Mouse (Mus musculus) forebrain, embryonic 11.5 days (tissue): ENCODE measurements around the gene Wdr86. TPM values are rescaled to one million over a fixed set of nuclear protein-coding genes. Genes with fewer than 3 reads are reported as not detected.

ENCODE experiments used
- ATAC-seq: fragments of 200-750 bp; cut with Nextera tagmentation; replicated peaks from 2 replicates; pipeline ENCODE4 v1.8.0; 2017; ENCODE audit warnings: moderate TSS enrichment; ENCODE audit not compliant: low FRiP score
- DNase-seq: peaks from one replicate; pipeline ENCODE4 v3.0.0-alpha.2; 2017; ENCODE audit warnings: low spot score
- H3K27ac ChIP-seq: fragments of 300-500 bp; sonication (generic); 2 replicates; pipeline ENCODE4 v1.5.1; 2014; ENCODE audit warnings: low read depth, low read length
- H3K27me3 ChIP-seq: fragments of 300-500 bp; sonication (generic); 2 replicates; pipeline ENCODE4 v1.6.1; 2014; ENCODE audit warnings: mild to moderate bottlenecking, low read length, mixed read lengths; ENCODE audit not compliant: control insufficient read depth, insufficient read depth
- H3K36me3 ChIP-seq: fragments of 300-500 bp; sonication (generic); 2 replicates; pipeline ENCODE4 v1.6.1; 2014; ENCODE audit warnings: mild to moderate bottlenecking, low read length, moderate library complexity, mixed read lengths; ENCODE audit not compliant: control insufficient read depth, insufficient read depth
- H3K4me1 ChIP-seq: fragments of 300-500 bp; sonication (generic); replicated peaks from 2 replicates; pipeline ENCODE4 v1.6.1; 2014; ENCODE audit warnings: low read length, mixed read lengths; ENCODE audit not compliant: control insufficient read depth, insufficient read depth
- H3K4me2 ChIP-seq: fragments of 300-500 bp; sonication (generic); 2 replicates; pipeline ENCODE4 v1.6.1; 2014; ENCODE audit warnings: low read depth, mild to moderate bottlenecking, low read length, moderate library complexity, mixed read lengths; ENCODE audit not compliant: severe bottlenecking
- H3K4me3 ChIP-seq: fragments of 300-500 bp; sonication (generic); 2 replicates; pipeline ENCODE4 v1.5.1; 2014; ENCODE audit warnings: low read depth, low read length
- H3K9ac ChIP-seq: fragments of 300-500 bp; sonication (generic); 2 replicates; pipeline ENCODE4 v1.6.1; 2014; ENCODE audit warnings: low read length
- H3K9me3 ChIP-seq: fragments of 300-500 bp; sonication (generic); 2 replicates; pipeline ENCODE4 v1.6.1; 2016; ENCODE audit warnings: low read length, mixed read lengths; ENCODE audit not compliant: control insufficient read depth
- WGBS: fragments of 180-500 bp; shearing (Covaris S2); extraction: QIAGEN DNeasy Blood & Tissue Kit; methylation state at CpG from one replicate; pipeline ENCODE4 v1.1.7; 2014; 5-methylcytosine and 5-hydroxymethylcytosine counted together
- polyA plus RNA-seq: library from polyadenylated mRNA; unstranded; fragments of >200 nt; fragmentation: Nextera tagmentation; extraction: Ambion mirVana; gene quantifications from 2 replicates; pipeline ENCODE4 v1.2.1, GENCODE M21; 2014

The Wdr86 gene
- polyA plus RNA-seq, 1 experiment from 2014 or later: 13.6 TPM

GRCm38 (mm10) chr5:24725897-24726296 is 4.6 kb downstream of the Wdr86 start:
- H3K9ac ChIP-seq: no peak overlapping the region
- no peak overlapping the region for H3K27ac ChIP-seq
- no peaks in the 10 kb centered on the region for H3K9me3 ChIP-seq
- no peak overlapping the region for H3K4me2 ChIP-seq
- peaks cover 12% of the 10 kb centered on the region for H3K4me1 ChIP-seq
- H3K4me3 ChIP-seq: no peak overlapping the region
- WGBS: 74% methylated on average over 6 of the region's 6 CpGs
- DNase-seq: no peak
- ATAC-seq: no peak
- H3K36me3 ChIP-seq: no peaks in the 10 kb centered on the region
- H3K27me3 ChIP-seq: peaks cover 16% of the 10 kb centered on the region

DNA sequence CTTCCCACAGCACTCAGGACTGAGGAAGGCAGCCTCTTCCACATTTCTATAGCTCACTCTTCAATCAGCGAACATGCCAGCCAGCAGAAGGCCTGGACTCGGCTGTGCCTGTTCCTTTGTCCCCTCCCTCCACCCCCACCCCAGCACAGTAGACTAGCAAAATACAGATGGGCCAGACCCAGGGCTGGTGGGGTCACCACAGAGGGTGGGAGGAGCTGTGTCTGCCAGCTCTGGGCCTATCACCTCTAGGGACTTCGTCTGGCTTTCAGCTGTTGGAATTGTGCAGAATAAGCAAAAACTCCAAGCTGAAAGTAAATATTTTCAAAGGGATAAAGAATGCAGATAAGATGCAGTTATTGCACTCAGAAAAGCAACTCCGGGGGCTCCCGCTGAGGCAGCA is 5.7 kb downstream of the Wdr86 start:
- no peak for DNase-seq

GRCm38 (mm10) chr5:24724270-24724634 is 6.3 kb downstream of the Wdr86 start:
- Histone ChIP-seq H3K27me3 (peaks cover 1% of the 10 kb centered on the region; the same call in 1 of the 2 replicates), H3K4me1 (0 out of 2 replicates have a peak, but pooled peaks cover 2% of the 10 kb centered on the region), H3K27ac (no peak overlapping the region), H3K4me3 (no peak overlapping the region), H3K36me3 (no peaks in the 10 kb centered on the region), H3K9ac (no peak overlapping the region), H3K9me3 (no peaks in the 10 kb centered on the region), H3K4me2 (no peak overlapping the region)
- ATAC-seq: no peak
- WGBS: 89% methylated on average over 5 of the region's 5 CpGs
- no peak for DNase-seq

More for the DNA sequence above, 5.7 kb downstream of the Wdr86 start:
- peaks cover 6% of the 10 kb centered on the region for H3K27me3 ChIP-seq
- ATAC-seq: no peak
- H3K27ac ChIP-seq: no peak overlapping the region
- peak overlapping the region; percentile 14; the same call in 1 of the 2 replicates for H3K9ac ChIP-seq
- no peaks in the 10 kb centered on the region for H3K9me3 ChIP-seq
- H3K4me2 ChIP-seq: no peak overlapping the region
- WGBS: 70% methylated on average over 5 of the region's 5 CpGs
- H3K36me3 ChIP-seq: no peaks in the 10 kb centered on the region
- 0 out of 2 replicates have a peak, but pooled peaks cover 2% of the 10 kb centered on the region for H3K4me1 ChIP-seq
- no peak overlapping the region for H3K4me3 ChIP-seq

DNA sequence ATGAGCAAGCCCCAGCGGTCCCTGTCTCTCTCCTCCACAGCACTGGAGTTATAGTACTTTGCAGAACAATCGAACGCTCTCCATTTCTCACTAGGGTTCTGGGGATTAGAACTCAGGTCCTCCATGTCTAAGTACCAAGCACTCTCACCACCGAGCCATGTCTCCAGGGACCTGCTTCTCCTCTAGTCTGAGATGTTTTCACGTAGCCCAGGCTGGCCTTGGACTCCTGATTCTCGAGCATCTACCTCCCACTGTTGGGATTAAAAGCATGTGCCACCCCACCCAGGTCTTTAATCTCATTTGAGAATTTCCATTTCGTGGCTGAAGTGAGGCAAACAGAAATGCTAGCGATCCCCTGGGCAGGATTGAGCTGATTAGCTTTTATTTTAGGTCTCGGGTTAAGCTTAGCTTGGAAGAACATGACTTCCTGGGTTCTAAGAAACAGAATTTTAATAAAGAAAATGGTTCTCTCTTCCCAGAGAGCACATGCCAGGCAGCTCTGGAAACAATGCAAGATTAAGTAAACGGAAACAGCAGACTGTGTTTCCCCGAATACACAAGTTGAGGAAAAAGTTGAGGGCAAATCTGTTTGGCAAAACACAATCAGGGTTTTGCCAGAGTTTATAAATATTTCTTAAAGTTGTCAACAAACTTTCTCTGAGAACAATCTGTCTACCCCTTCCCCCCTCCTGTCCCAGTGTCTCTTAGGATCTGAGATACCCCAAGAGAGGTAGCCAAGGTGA is 6.8 kb downstream of the Wdr86 start:
- H3K27ac ChIP-seq: no peak overlapping the region
- no peak for ATAC-seq
- no peak for DNase-seq

GRCm38 (mm10) chr5:24719852-24720251 is 10.7 kb downstream of the Wdr86 start:
- Histone ChIP-seq H3K27ac (no peak overlapping the region), H3K9me3 (no peaks in the 10 kb centered on the region), H3K4me1 (0 out of 2 replicates have a peak, but pooled peaks cover 2% of the 10 kb centered on the region), H3K27me3 (no peaks in the 10 kb centered on the region), H3K4me3 (no peak overlapping the region), H3K4me2 (no peak overlapping the region), H3K9ac (no peak overlapping the region), H3K36me3 (no peaks in the 10 kb centered on the region)
- DNase-seq: no peak
- WGBS: 88% methylated on average over 3 of the region's 3 CpGs
- no peak for ATAC-seq

More for the DNA sequence above, 6.8 kb downstream of the Wdr86 start:
- H3K36me3 ChIP-seq: no peaks in the 10 kb centered on the region
- no peaks in the 10 kb centered on the region for H3K9me3 ChIP-seq
- H3K4me1 ChIP-seq: 0 out of 2 replicates have a peak, but pooled peaks cover 2% of the 10 kb centered on the region
- H3K4me2 ChIP-seq: no peak overlapping the region
- H3K4me3 ChIP-seq: no peak overlapping the region
- no peaks in the 10 kb centered on the region; the same call in 1 of the 2 replicates for H3K27me3 ChIP-seq
- 61% methylated on average over 11 of the region's 11 CpGs for WGBS
- H3K9ac ChIP-seq: no peak overlapping the region

DNA sequence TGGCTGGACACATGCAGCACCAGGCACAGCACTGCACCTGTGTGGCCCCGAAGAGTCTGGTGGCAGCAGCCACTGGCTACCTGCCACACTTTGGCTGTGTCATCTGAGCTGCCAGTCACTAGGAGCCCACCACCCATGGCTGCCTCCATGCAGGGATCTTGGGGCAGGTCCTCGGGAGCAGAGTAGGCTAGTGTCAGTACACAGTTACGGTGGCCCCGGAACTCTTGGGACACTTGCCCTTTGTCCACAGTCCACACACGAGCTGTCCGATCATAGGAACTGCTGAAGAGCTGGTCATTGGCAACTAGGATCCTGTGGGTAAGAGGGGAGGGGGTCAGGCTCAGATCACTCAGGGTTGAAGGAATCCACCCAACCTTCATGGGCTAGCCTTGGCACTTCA is 12.5 kb downstream of the Wdr86 start:
- no peak overlapping the region for H3K4me3 ChIP-seq
- H3K27me3 ChIP-seq: no peaks in the 10 kb centered on the region
- no peak overlapping the region for H3K27ac ChIP-seq
- H3K9me3 ChIP-seq: no peaks in the 10 kb centered on the region
- no peaks in the 10 kb centered on the region for H3K4me1 ChIP-seq
- 90% methylated on average over 6 of the region's 6 CpGs for WGBS
- H3K4me2 ChIP-seq: no peak overlapping the region
- no peak for ATAC-seq
- no peaks in the 10 kb centered on the region for H3K36me3 ChIP-seq
- no peak overlapping the region for H3K9ac ChIP-seq
- no peak for DNase-seq

DNA sequence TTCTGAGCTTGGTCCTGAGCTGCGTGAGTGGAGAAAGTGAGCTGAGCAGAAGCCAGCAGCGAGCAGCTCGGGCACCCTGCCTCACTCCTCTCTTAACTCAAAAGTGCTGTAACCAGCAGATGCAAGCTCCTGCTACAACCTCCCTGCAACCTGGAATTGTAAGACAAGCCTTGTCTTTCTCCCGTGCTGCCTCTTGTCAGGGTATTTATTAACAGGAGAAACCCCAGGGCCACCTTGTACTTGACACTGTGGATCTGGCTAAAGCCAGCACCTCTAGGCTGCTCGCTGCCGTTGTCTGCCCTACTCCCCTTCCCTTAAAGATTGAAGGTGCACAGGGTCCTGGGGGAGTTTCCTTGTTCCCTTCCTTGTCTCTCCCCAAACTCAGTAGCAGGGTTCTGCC is 16.5 kb downstream of the Wdr86 start:
- Histone ChIP-seq H3K9me3 (no peaks in the 10 kb centered on the region), H3K36me3 (no peaks in the 10 kb centered on the region; the same call in 1 of the 2 replicates), H3K4me1 (no peaks in the 10 kb centered on the region), H3K27me3 (no peaks in the 10 kb centered on the region), H3K9ac (no peak overlapping the region), H3K4me3 (no peak overlapping the region), H3K27ac (no peak overlapping the region), H3K4me2 (no peak overlapping the region)
- WGBS: 88% methylated on average over 6 of the region's 6 CpGs
- DNase-seq: no peak
- ATAC-seq: no peak

- no peaks in the 10 kb centered on the region for H3K4me1 ChIP-seq
- H3K9ac ChIP-seq: no peak overlapping the region
- H3K9me3 ChIP-seq: no peaks in the 10 kb centered on the region
- no peak overlapping the region for H3K4me3 ChIP-seq
- no peak for DNase-seq
- H3K4me2 ChIP-seq: no peak overlapping the region
- WGBS: 90% methylated on average over 2 of the region's 2 CpGs
- no peak for ATAC-seq
- no peaks in the 10 kb centered on the region; the same call in 1 of the 2 replicates for H3K36me3 ChIP-seq
- no peak overlapping the region for H3K27ac ChIP-seq
- H3K27me3 ChIP-seq: no peaks in the 10 kb centered on the region
These were observed 17.3 kb downstream of the Wdr86 start for GRCm38 (mm10) chr5:24713199-24713598.

DNA sequence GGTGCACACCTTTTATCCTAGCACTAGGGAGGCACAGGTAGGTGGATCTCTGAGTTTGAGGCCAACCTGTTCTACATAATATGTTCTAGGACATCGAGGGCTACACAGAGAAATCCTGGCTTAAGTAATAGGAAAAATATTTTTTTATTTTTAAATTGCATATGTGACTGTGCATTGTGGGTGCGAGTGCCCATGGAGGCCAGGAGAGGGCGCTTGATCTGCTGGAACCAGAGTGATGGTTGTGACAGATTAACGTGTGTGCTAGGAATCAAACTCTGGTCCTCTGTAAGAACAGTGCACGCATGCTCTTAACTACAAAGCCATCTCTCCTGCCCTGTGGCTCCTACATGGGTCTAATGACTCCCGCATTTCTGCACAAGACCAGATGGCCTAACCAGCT is 18.9 kb downstream of the Wdr86 start:
- ATAC-seq (no peak), DNase-seq (no peak)
- H3K27me3 ChIP-seq: no peaks in the 10 kb centered on the region
- no peak overlapping the region for H3K4me2 ChIP-seq
- H3K9me3 ChIP-seq: no peaks in the 10 kb centered on the region
- H3K4me3 ChIP-seq: no peak overlapping the region
- H3K4me1 ChIP-seq: no peaks in the 10 kb centered on the region
- H3K36me3 ChIP-seq: peaks cover 7% of the 10 kb centered on the region; the same call in 1 of the 2 replicates
- no peak overlapping the region for H3K9ac ChIP-seq
- 89% methylated on average over 6 of the region's 6 CpGs for WGBS
- H3K27ac ChIP-seq: no peak overlapping the region
